Mouse (Mus musculus): ENCODE results near the gene Mettl17. TPM values are rescaled to one million over a fixed set of nuclear protein-coding genes. Genes with fewer than 3 reads are reported as not detected.
"Not testable (repeated sequence)": the region's sequence is repeated elsewhere in the genome, so short reads cannot be mapped to it uniquely, and the experiment has no call there.

Gene Mettl17
- polyA plus RNA-seq, 1 experiment from 2014 or later = 50.7 TPM

- no peak for ATAC-seq (ENCODE audit: insufficient read depth, low FRiP score, low read depth)
- Histone ChIP-seq H3K4me3 (replicated peaks) (no peak within 1 kb of the TSS), H3K4me1 (peaks cover 24% of the 10 kb centered on the region), H3K9me3 (no peaks in the 10 kb centered on the region), H3K27me3 (replicated peaks) (no peaks in the 10 kb centered on the region), H3K36me3 (no peaks in the 10 kb centered on the region), H3K27ac (no peak within 1 kb of the TSS), H3K9ac (no peak within 1 kb of the TSS), H3K4me2 (no peak within 1 kb of the TSS)
- 89% methylated on average over 4 of the region's 4 CpGs for WGBS
Measured at GRCm38 (mm10) chr14:51918125-51918524, 33.5 kb downstream of the Mettl17 start, which contains the start of gene Tppp2. TSS of gene Tppp2 (plus strand) at chr14:51918425.

DNA sequence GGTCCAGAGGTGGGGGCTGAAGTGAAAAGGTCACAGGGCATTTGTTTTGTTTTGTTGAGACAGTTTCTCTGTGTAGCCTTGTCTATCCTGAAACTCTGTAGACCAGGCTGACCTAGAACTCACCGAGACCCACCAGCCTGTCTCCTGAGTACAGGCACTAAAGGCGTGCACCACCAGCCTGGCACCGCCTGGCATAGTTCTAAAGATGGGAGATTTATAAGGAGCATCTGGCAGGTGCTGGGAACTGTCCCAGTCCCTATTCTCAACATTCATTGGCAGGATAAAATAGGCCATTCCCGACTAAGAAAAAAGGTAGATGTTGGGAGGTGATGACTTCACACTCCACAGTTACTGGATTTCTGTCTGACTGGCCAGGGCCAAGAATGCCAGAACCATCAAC lies 34.3 kb downstream of the Mettl17 start:
- peaks cover 23% of the 10 kb centered on the region for H3K4me1 ChIP-seq
- 85% methylated on average over 4 of the region's 4 CpGs for WGBS
- no peak overlapping the region for H3K4me3 ChIP-seq (replicated peaks)
- H3K9me3 ChIP-seq = no peaks in the 10 kb centered on the region
- no peak overlapping the region for H3K4me2 ChIP-seq
- H3K36me3 ChIP-seq = no peaks in the 10 kb centered on the region
- no peak overlapping the region for H3K27ac ChIP-seq
- no peak for ATAC-seq (ENCODE audit: insufficient read depth, low FRiP score, low read depth)
- no peaks in the 10 kb centered on the region for H3K27me3 ChIP-seq (replicated peaks)
- H3K9ac ChIP-seq = no peak overlapping the region

GRCm38 (mm10) chr14:51921759-51922570 lies 37.3 kb downstream of the Mettl17 start:
- no peak overlapping the region for H3K4me3 ChIP-seq (replicated peaks)
- 44% methylated on average over 16 of the region's 16 CpGs for WGBS
- H3K4me2 ChIP-seq = no peak overlapping the region
- ATAC-seq (ENCODE audit: insufficient read depth, low FRiP score, low read depth) = peak; percentile 60
- no peak overlapping the region for H3K9ac ChIP-seq
- H3K4me1 ChIP-seq = peaks cover 16% of the 10 kb centered on the region
- no peaks in the 10 kb centered on the region for H3K9me3 ChIP-seq
- H3K27me3 ChIP-seq (replicated peaks) = no peaks in the 10 kb centered on the region
- H3K36me3 ChIP-seq = no peaks in the 10 kb centered on the region
- H3K27ac ChIP-seq = peak overlapping the region; percentile 80

- 83% methylated on average over 7 of the region's 7 CpGs for WGBS
- no peak within 1 kb of the TSS for H3K4me3 ChIP-seq (replicated peaks)
Measured at GRCm38 (mm10) chr14:51922571-51922865, 37.9 kb downstream of the Mettl17 start, which contains the start of gene Rnase13. TSS of gene Rnase13 (minus strand) at chr14:51922773.

DNA sequence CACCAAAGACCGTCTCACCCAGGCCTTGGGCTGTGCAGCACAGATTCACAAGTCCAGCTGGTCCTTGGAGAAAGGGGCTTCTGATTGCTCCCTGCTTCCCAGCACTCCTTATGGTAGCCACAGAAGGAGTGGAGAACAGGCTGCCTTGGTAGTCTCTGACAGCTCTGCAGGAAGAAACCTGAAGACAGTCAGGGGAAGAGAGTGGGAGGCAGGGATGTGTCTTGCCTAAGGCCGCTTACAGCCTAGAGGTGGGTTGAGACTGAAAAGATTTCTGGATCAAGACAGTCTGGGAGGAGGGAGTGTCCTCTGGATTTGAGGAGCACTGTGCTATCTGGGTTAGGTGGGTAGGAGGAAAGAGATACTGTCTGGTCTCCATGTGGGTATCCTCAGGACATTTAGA lies 38.3 kb downstream of the Mettl17 start:
- no peak for ATAC-seq (ENCODE audit: insufficient read depth, low FRiP score, low read depth)
- no peaks in the 10 kb centered on the region for H3K27me3 ChIP-seq (replicated peaks)
- no peak overlapping the region for H3K9ac ChIP-seq
- no peak overlapping the region for H3K27ac ChIP-seq
- WGBS = 92% methylated on average over 2 of the region's 2 CpGs
- H3K4me3 ChIP-seq (replicated peaks) = no peak overlapping the region
- peaks cover 16% of the 10 kb centered on the region for H3K4me1 ChIP-seq
- no peak overlapping the region for H3K4me2 ChIP-seq
- no peaks in the 10 kb centered on the region for H3K36me3 ChIP-seq
- H3K9me3 ChIP-seq = no peaks in the 10 kb centered on the region

More at GRCm38 (mm10) chr14:51922571-51922865, 37.9 kb downstream of the Mettl17 start, which contains the start of gene Rnase13:
- no peak within 1 kb of the TSS for H3K4me2 ChIP-seq
- H3K9ac ChIP-seq = no peak within 1 kb of the TSS
- no peak for ATAC-seq (ENCODE audit: insufficient read depth, low FRiP score, low read depth)
- peaks cover 16% of the 10 kb centered on the region for H3K4me1 ChIP-seq
- no peaks in the 10 kb centered on the region for H3K27me3 ChIP-seq (replicated peaks)
- no peaks in the 10 kb centered on the region for H3K36me3 ChIP-seq
- H3K27ac ChIP-seq = peak within 1 kb of the TSS; percentile 80
- no peaks in the 10 kb centered on the region for H3K9me3 ChIP-seq

GRCm38 (mm10) chr14:51923492-51923891 lies 38.9 kb downstream of the Mettl17 start:
- Histone ChIP-seq H3K36me3 (no peaks in the 10 kb centered on the region), H3K4me2 (no peak overlapping the region), H3K4me3 (replicated peaks) (no peak overlapping the region), H3K4me1 (peaks cover 16% of the 10 kb centered on the region), H3K9ac (no peak overlapping the region), H3K9me3 (no peaks in the 10 kb centered on the region), H3K27ac (no peak overlapping the region), H3K27me3 (replicated peaks) (no peaks in the 10 kb centered on the region)
- no peak for ATAC-seq (ENCODE audit: insufficient read depth, low FRiP score, low read depth)
- WGBS = 69% methylated on average over 4 of the region's 4 CpGs

GRCm38 (mm10) chr14:51926930-51927329 lies 42.3 kb downstream of the Mettl17 start:
- H3K36me3 ChIP-seq; H3K27me3 ChIP-seq (replicated peaks); H3K9me3 ChIP-seq; H3K27ac ChIP-seq; H3K4me3 ChIP-seq (replicated peaks); H3K9ac ChIP-seq; H3K4me2 ChIP-seq; ATAC-seq (ENCODE audit: insufficient read depth, low FRiP score, low read depth): not testable (repeated sequence)
- 93% methylated on average over 11 of the region's 11 CpGs for WGBS
- peaks cover 21% of the 10 kb centered on the region for H3K4me1 ChIP-seq

DNA sequence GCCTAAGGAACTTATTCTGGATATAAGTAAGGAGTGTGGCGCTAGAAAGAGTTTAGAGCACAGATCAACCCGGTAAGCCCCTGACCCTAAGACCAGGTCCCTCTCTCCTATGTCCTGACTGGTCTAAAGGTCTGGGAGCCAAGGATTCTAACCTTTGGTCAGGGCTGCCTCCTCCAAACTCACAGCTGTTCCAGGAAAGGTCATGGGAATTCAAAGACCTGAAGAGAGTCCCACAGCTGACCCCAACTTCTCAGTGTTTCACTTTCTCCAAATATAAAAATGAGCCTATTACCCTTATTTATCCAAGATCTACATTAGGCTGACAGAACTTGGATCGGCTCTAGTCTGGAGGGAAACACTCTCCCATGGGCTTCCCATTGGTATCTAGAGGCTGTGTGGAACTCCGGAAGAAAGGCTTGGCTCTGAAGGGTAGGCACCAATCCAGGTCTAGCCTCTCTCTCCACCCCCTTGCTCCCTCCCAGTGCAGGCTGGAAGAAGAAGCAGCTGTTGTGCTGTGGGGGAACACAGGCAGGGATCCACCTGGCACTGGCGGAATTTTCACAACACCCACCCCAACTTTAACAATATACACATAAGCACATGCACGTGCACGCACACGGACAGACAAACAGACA lies 44.8 kb downstream of the Mettl17 start:
- no peak overlapping the region for H3K9ac ChIP-seq
- H3K36me3 ChIP-seq = no peaks in the 10 kb centered on the region
- peak overlapping the region; percentile 80 for H3K27ac ChIP-seq
- peaks cover 11% of the 10 kb centered on the region for H3K4me1 ChIP-seq
- no peaks in the 10 kb centered on the region for H3K27me3 ChIP-seq (replicated peaks)
- peak overlapping the region; percentile 22; the same call in 1 of the 2 replicates for H3K4me2 ChIP-seq
- H3K4me3 ChIP-seq (replicated peaks) = no peak overlapping the region
- H3K9me3 ChIP-seq = no peaks in the 10 kb centered on the region
- peak; percentile 54; the same call in 1 of the 2 replicates for ATAC-seq (ENCODE audit: insufficient read depth, low FRiP score, low read depth)
- 61% methylated on average over 8 of the region's 8 CpGs for WGBS

DNA sequence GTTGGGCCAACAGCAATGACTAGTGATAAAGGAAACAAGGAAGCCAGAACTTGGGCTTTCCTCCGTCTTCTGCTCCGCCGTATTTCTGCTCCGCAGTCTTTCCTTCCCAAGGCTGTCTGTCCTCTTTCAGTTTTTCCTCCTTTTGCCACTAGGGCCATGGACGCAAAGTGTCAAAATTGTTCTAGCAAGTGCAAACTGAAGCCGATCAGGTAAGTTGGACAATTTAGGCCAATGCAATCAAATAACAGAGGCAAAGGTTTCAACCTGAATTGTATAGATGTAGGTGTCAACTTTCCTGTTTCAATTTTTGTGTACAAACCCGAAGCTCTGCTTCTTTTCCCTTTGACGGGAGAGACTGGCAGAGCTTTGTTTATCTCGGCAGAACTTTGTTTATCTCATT lies 45.3 kb downstream of the Mettl17 start:
- H3K9ac ChIP-seq = no peak overlapping the region
- H3K9me3 ChIP-seq = no peaks in the 10 kb centered on the region
- WGBS = 44% methylated on average over 9 of the region's 9 CpGs
- peak overlapping the region; percentile 80 for H3K27ac ChIP-seq
- peaks cover 11% of the 10 kb centered on the region for H3K4me1 ChIP-seq
- no peak for ATAC-seq (ENCODE audit: insufficient read depth, low FRiP score, low read depth)
- no peak overlapping the region for H3K4me3 ChIP-seq (replicated peaks)
- H3K27me3 ChIP-seq (replicated peaks) = no peaks in the 10 kb centered on the region
- no peaks in the 10 kb centered on the region for H3K36me3 ChIP-seq
- H3K4me2 ChIP-seq = peak overlapping the region; percentile 22; the same call in 1 of the 2 replicates

DNA sequence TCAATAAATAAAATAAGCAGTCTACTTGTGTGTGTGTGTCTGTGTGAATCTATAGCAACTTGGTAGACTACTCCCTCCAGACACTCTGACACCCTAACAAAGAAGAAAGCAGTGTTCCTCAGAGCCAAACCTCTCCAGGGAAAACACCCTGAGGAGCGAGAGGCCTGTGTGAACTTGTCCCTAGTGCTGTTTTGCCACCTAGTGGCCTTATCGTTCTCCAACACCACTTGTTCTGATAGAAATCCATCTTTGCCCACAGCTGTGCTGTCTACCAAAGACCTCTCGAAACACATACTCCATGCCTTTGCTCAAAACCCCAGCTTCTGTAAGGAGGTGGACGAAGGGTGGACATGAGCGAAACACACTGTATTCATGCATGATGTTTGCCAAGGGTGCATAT lies 46.2 kb downstream of the Mettl17 start:
- Histone ChIP-seq H3K9me3 (no peaks in the 10 kb centered on the region), H3K27ac (no peak overlapping the region), H3K27me3 (replicated peaks) (no peaks in the 10 kb centered on the region), H3K4me2 (no peak overlapping the region), H3K4me3 (replicated peaks) (no peak overlapping the region), H3K36me3 (no peaks in the 10 kb centered on the region), H3K9ac (no peak overlapping the region), H3K4me1 (peaks cover 11% of the 10 kb centered on the region)
- peak; percentile 77 for ATAC-seq (ENCODE audit: insufficient read depth, low FRiP score, low read depth)
- WGBS = 22% methylated on average over 5 of the region's 5 CpGs

DNA sequence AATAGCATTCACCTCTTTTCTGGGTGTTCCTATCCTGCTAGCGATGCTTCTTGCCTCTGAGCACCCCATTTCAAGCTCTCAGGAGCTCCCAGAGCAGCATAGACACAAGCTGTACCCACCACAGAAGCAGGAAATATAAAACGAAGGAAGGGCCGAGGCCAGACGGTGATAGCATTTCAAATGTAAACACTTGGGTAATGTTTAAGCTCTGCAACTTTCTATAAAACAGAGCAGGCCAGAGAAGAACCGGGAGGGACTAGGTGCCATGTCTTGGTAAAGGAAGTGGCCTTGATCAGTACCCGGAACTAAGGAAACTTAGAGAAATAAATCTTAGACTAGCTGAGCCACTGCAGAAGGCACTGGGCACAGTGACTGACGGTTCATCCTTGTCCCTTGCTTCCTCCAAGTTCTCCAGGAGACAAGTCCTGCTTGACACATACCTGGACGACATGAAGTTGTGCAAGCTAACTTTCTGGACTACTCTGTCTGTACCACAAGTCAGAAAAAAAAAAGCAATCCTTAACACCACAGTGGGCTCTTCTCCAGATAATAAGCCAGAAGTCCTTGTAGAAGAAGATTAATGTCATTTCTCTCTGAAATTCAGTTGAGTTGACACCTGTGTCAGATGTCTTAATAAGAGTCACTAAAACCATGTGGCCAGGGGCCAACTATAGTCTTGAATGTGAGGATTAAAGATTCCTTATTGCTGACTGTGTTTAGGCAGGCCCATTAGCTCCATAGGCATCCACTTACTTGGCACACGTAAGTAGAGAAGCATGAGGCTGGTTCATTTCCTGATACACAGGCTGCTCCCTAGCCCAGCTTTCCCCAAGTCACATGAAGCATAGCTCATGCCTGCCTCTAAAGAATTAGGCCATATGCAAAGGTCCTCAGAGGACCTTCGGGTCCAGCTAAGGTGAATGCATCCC lies 47.7 kb downstream of the Mettl17 start:
- H3K4me3 ChIP-seq (replicated peaks) = no peak overlapping the region
- H3K27me3 ChIP-seq (replicated peaks) = no peaks in the 10 kb centered on the region
- H3K4me2 ChIP-seq = peak overlapping the region; percentile 6; the same call in 1 of the 2 replicates
- 25% methylated on average over 10 of the region's 10 CpGs for WGBS
- no peaks in the 10 kb centered on the region for H3K36me3 ChIP-seq
- ATAC-seq (ENCODE audit: insufficient read depth, low FRiP score, low read depth) = peak; percentile 72; the same call in 1 of the 2 replicates
- H3K9ac ChIP-seq = no peak overlapping the region
- no peaks in the 10 kb centered on the region for H3K9me3 ChIP-seq
- H3K4me1 ChIP-seq = peaks cover 11% of the 10 kb centered on the region
- peak overlapping the region; percentile 72 for H3K27ac ChIP-seq

Measured in stomach, embryonic 15.5 days (tissue).